Mouse (Mus musculus): ENCODE data around the gene Metrn. TPM values are rescaled to one million over a fixed set of nuclear protein-coding genes. Genes with fewer than 3 reads are reported as not detected.
A peak's percentile ranks its signal among the peaks of the same experiment; 100 is the strongest.

Metrn gene
- total and polyA plus RNA-seq, 2 experiments from 2014 or later: 50.0 to 236 TPM

GRCm38 (mm10) chr17:25795609-25796092, 1.3 kb downstream of the Metrn start, which contains the start of gene AC134908.4:
TSS of gene AC134908.4 (minus strand) at chr17:25795659.
- H3K4me2 ChIP-seq (ENCODE audit: low read depth, low read length, poor library complexity, severe bottlenecking): peak within 1 kb of the TSS; percentile 79
- H3K9me3 ChIP-seq (ENCODE audit: low read length): no peaks in the 10 kb centered on the region
- peak within 1 kb of the TSS; percentile 65 for H3K27ac ChIP-seq (ENCODE audit: low read depth, low read length)
- 9% methylated on average over 6 of the region's 6 CpGs for WGBS
- no peaks in the 10 kb centered on the region for H3K36me3 ChIP-seq (ENCODE audit: insufficient read depth, low read length)
- H3K27me3 ChIP-seq (ENCODE audit: insufficient read depth, low read length): peaks cover 11% of the 10 kb centered on the region; the same call in 1 of the 2 replicates
- H3K4me1 ChIP-seq (ENCODE audit: insufficient read depth, low read length): peaks cover 13% of the 10 kb centered on the region; the same call in 1 of the 2 replicates
- ATAC-seq (ENCODE audit: low FRiP score) (peak; percentile 31), DNase-seq (ENCODE audit: low spot score) (peak; percentile 80)
- no peak for TF ChIP-seq CTCF (IDR thresholded peaks at IDR 0.05)
- H3K9ac ChIP-seq (replicated peaks; ENCODE audit: low read length, poor library complexity, severe bottlenecking): 0 out of 2 replicates have a peak within 1 kb of the TSS, but pooled peaks have one; percentile 29
- H3K4me3 ChIP-seq (ENCODE audit: low read depth, low read length): peak within 1 kb of the TSS; percentile 51

DNA sequence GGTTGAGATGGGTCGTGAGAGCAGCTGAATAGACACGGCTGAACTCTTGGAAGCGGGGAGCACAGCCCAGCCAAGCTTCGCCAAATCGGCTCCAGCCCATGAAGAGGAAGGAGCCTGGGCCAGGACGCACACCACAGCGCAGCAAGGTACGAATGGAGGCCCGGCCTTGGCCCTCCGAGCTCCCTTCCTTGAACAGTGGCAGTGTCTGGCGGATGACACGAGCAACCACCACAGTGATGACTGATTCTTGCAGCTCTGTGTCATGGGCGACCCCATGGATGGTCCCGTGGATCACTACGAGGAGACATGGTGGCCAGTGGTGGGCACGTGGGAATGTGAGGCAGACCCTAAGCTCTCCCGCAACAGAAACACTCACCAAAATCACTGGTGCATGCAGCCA, 1.9 kb downstream of the Metrn start:
- Histone ChIP-seq H3K36me3 (ENCODE audit: insufficient read depth, low read length) (no peaks in the 10 kb centered on the region), H3K9ac (replicated peaks; ENCODE audit: low read length, poor library complexity, severe bottlenecking) (no peak overlapping the region), H3K4me3 (ENCODE audit: low read depth, low read length) (no peak overlapping the region), H3K27me3 (ENCODE audit: insufficient read depth, low read length) (peaks cover 11% of the 10 kb centered on the region; the same call in 1 of the 2 replicates), H3K4me1 (ENCODE audit: insufficient read depth, low read length) (peaks cover 16% of the 10 kb centered on the region; the same call in 1 of the 2 replicates), H3K27ac (ENCODE audit: low read depth, low read length) (peak overlapping the region; percentile 65), H3K9me3 (ENCODE audit: low read length) (no peaks in the 10 kb centered on the region), H3K4me2 (ENCODE audit: low read depth, low read length, poor library complexity, severe bottlenecking) (peak overlapping the region; percentile 79)
- WGBS: 42% methylated on average over 17 of the region's 17 CpGs
- no peak for TF ChIP-seq CTCF (IDR thresholded peaks at IDR 0.05)
- DNase-seq (ENCODE audit: low spot score) (no peak), ATAC-seq (ENCODE audit: low FRiP score) (no peak)

- no peaks in the 10 kb centered on the region for H3K9me3 ChIP-seq (ENCODE audit: low read length)
- H3K4me2 ChIP-seq (ENCODE audit: low read depth, low read length, poor library complexity, severe bottlenecking): peak overlapping the region; percentile 79; the same call in 1 of the 2 replicates
- DNase-seq (ENCODE audit: low spot score) (peak; percentile 52), ATAC-seq (ENCODE audit: low FRiP score) (no peak)
- 0 out of 2 replicates have a peak, but pooled peaks cover 6% of the 10 kb centered on the region for H3K36me3 ChIP-seq (ENCODE audit: insufficient read depth, low read length)
- no peak overlapping the region for H3K9ac ChIP-seq (replicated peaks; ENCODE audit: low read length, poor library complexity, severe bottlenecking)
- peaks cover 16% of the 10 kb centered on the region; the same call in 1 of the 2 replicates for H3K4me1 ChIP-seq (ENCODE audit: insufficient read depth, low read length)
- peaks cover 11% of the 10 kb centered on the region; the same call in 1 of the 2 replicates for H3K27me3 ChIP-seq (ENCODE audit: insufficient read depth, low read length)
- H3K27ac ChIP-seq (ENCODE audit: low read depth, low read length): no peak overlapping the region
- H3K4me3 ChIP-seq (ENCODE audit: low read depth, low read length): no peak overlapping the region
- TF ChIP-seq CTCF (IDR thresholded peaks at IDR 0.05): no peak
- 17% methylated on average over 13 of the region's 13 CpGs for WGBS
Measured at GRCm38 (mm10) chr17:25794197-25794596, 2.7 kb downstream of the Metrn start.

GRCm38 (mm10) chr17:25792615-25793014, 4.3 kb downstream of the Metrn start, which contains the start of gene Fam173a:
TSS of gene Fam173a (minus strand) at chr17:25792901.
- DNase-seq (ENCODE audit: low spot score): peak; percentile 81
- Histone ChIP-seq H3K9me3 (ENCODE audit: low read length) (no peaks in the 10 kb centered on the region), H3K36me3 (ENCODE audit: insufficient read depth, low read length) (peaks cover 10% of the 10 kb centered on the region; the same call in 1 of the 2 replicates), H3K4me3 (ENCODE audit: low read depth, low read length) (peak within 1 kb of the TSS; percentile 84), H3K9ac (replicated peaks; ENCODE audit: low read length, poor library complexity, severe bottlenecking) (peak within 1 kb of the TSS; percentile 79), H3K27ac (ENCODE audit: low read depth, low read length) (peak within 1 kb of the TSS; percentile 90), H3K4me2 (ENCODE audit: low read depth, low read length, poor library complexity, severe bottlenecking) (peak within 1 kb of the TSS; percentile 87), H3K27me3 (ENCODE audit: insufficient read depth, low read length) (peaks cover 11% of the 10 kb centered on the region; the same call in 1 of the 2 replicates), H3K4me1 (ENCODE audit: insufficient read depth, low read length) (peaks cover 16% of the 10 kb centered on the region; the same call in 1 of the 2 replicates)
- WGBS: under 1% methylated on average over 14 of the region's 14 CpGs
- TF ChIP-seq CTCF (IDR thresholded peaks at IDR 0.05): no peak
- ATAC-seq (ENCODE audit: low FRiP score): peak; percentile 67

DNA sequence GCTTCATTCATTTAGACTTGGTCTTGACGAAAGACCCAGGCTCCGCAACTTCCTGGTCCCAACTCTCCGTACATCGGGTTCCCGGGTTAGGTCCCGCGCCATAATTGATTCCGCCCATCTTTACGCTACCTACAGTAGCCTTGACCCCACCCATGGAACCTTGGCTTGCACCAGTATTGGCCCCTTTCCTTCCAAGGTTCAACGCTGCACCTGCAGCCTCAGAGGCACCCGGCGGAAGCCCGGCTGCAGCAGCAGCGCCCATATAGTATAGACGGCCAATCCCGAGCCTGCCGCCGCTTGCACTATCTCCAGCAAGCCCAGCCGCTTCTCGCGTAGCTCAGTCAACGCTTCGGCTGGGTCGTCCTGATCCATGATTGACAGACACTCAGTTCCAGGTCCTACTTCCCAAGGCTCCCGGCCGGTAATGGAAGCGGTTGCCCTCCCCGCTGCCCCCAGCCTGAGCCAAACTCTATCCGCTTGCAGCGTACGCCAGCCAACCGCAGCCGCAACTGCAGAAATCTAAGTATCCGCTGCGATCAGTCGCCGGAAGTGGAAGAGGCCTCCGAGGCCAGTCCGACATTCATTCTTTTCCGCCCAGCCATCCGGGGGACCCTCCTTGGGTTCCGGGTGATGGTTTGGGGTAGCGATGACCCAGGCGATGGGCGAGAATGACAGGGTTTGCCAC, 5.0 kb downstream of the Metrn start:
- WGBS: under 1% methylated on average over 44 of the region's 45 CpGs
- H3K4me1 ChIP-seq (ENCODE audit: insufficient read depth, low read length): peaks cover 16% of the 10 kb centered on the region; the same call in 1 of the 2 replicates
- H3K27me3 ChIP-seq (ENCODE audit: insufficient read depth, low read length): 0 out of 2 replicates have a peak, but pooled peaks cover 6% of the 10 kb centered on the region
- peak overlapping the region; percentile 87 for H3K4me2 ChIP-seq (ENCODE audit: low read depth, low read length, poor library complexity, severe bottlenecking)
- H3K4me3 ChIP-seq (ENCODE audit: low read depth, low read length): peak overlapping the region; percentile 84
- ATAC-seq (ENCODE audit: low FRiP score) (peak; percentile 78), DNase-seq (ENCODE audit: low spot score) (peak; percentile 86)
- H3K9ac ChIP-seq (replicated peaks; ENCODE audit: low read length, poor library complexity, severe bottlenecking): peak overlapping the region; percentile 79
- H3K9me3 ChIP-seq (ENCODE audit: low read length): no peaks in the 10 kb centered on the region
- no peak for TF ChIP-seq CTCF (IDR thresholded peaks at IDR 0.05)
- peaks cover 15% of the 10 kb centered on the region; the same call in 1 of the 2 replicates for H3K36me3 ChIP-seq (ENCODE audit: insufficient read depth, low read length)
- peak overlapping the region; percentile 90 for H3K27ac ChIP-seq (ENCODE audit: low read depth, low read length)

Data from midbrain, postnatal 0 days (tissue).